Mouse (Mus musculus): ENCODE measurements around the gene Arhgdib.
"Not testable (repeated sequence)": the region's sequence is repeated elsewhere in the genome, so short reads cannot be mapped to it uniquely, and the experiment has no call there.

The Arhgdib gene

GRCm38 (mm10) chr6:136889067-136889466, 52.6 kb downstream of the Arhgdib start:
- DNase-seq (ENCODE audit: low read depth, low spot score) = no peak

DNA sequence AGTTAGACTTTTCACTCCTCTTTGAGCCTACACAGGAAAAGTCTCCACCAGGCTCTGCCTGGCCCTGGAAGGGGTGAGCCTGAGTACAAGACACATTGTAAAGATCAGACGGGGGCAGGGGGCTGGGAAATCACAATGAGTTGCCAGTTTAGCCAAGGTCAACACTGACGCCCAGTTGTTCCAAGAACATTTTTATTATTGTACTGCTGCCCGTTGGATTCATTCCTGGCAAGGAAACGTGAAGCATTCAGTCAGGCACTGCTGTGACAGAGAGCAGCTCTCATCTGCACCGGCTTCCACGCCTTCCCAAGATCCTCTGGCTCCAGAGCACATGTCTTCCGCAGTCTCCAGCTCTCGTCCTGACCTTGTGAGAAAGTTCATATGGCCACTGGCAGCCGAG, 53.8 kb downstream of the Arhgdib start:
- DNase-seq (ENCODE audit: low read depth, low spot score) = no peak

DNA sequence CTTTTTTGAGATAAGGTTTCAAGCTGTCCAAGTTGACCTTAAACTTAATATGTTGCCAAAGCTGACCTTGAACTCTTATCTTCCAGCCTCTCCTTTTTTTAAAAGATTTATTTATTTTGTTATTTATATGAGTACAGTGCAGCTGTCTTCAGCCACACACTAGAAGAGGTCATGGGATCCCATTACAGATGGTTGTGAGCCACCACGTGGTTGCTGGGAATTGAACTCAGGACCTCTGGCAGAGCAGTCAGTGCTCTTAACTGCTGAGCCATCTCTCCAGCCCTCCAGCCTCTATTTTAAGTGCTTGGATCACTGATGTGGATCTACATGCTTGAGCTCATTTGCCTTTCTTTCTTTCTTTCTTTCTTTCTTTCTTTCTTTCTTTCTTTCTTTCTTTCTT, 56.9 kb downstream of the Arhgdib start:
- DNase-seq (ENCODE audit: low read depth, low spot score) = not testable (repeated sequence)

DNA sequence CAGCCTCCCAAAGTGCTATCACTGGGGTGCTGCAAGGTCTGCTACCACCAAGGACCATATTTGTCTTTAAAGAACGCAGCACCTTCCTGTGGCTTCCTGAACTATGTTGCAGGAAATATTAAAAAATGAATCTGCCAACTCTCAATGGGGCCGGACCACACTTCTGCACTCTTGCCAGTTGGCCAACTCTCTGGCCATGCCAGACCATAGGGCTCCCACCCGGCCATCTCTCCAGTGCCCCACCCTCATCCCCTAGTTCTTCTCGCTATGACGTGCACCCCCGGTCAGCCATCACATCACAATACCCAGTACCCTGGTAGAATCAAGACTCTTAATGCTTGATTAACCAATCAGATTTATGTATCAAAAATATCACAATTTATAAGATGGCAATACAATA, 57.7 kb downstream of the Arhgdib start:
- no peak for DNase-seq (ENCODE audit: low read depth, low spot score)

GRCm38 (mm10) chr6:136883431-136883915, 58.2 kb downstream of the Arhgdib start:
- DNase-seq (ENCODE audit: low read depth, low spot score) = no peak

DNA sequence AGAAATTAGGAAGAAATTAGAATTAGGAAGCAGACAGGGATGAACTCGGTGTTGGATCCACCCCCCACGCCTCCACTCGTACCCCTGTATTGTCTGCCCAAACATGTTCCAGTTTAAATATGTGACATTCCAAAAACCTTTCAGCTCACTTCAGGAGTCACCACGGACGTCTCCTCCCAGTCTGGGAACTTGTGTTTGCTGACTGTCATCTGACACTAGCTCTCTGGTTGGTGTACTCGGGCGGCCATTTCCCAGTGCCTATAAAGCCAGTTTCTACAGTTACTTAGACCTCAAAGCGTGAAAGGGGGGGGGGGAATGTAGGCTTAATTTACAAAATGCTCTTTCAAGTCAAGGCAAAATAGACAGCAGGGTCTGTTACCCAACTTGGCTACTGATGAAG, 60.0 kb downstream of the Arhgdib start:
- DNase-seq (ENCODE audit: low read depth, low spot score) = no peak

GRCm38 (mm10) chr6:136875670-136876069, 66.0 kb downstream of the Arhgdib start, which contains the start of gene Mgp:
Gene Mgp (minus strand): TSS chr6:136875823.
- no peak for DNase-seq (ENCODE audit: low read depth, low spot score)

- DNase-seq (ENCODE audit: low read depth, low spot score) = no peak
Observed at GRCm38 (mm10) chr6:136874599-136874998, 67.1 kb downstream of the Arhgdib start.
